Mouse (Mus musculus) midbrain, postnatal 0 days (tissue): ENCODE results near the gene Ccdc36. TPM values are rescaled to one million over a fixed set of nuclear protein-coding genes. Genes with fewer than 3 reads are reported as not detected.

Experiments used
- ATAC-seq: fragments of 200-750 bp; cut with Nextera tagmentation; 2 replicates; pipeline ENCODE4 v1.8.0; 2017; ENCODE audit warnings: moderate number of reproducible peaks, mild to moderate bottlenecking, moderate TSS enrichment, moderate library complexity; ENCODE audit not compliant: low FRiP score
- DNase-seq: peaks from one replicate; pipeline ENCODE4 v3.0.0-alpha.2; 2015; ENCODE audit warnings: low spot score
- H3K27ac ChIP-seq: fragments of 300-500 bp; sonication (generic); 2 replicates; pipeline ENCODE4 v1.5.1; 2014; ENCODE audit warnings: low read depth, mild to moderate bottlenecking, low read length, mixed read lengths
- H3K27me3 ChIP-seq: fragments of 300-500 bp; sonication (generic); 2 replicates; pipeline ENCODE4 v1.6.1; 2014; ENCODE audit warnings: low read length, control low read depth, mixed read lengths; ENCODE audit not compliant: insufficient read depth
- H3K36me3 ChIP-seq: fragments of 300-500 bp; sonication (generic); 2 replicates; pipeline ENCODE4 v1.6.1; 2014; ENCODE audit warnings: low read length, control low read depth, mixed read lengths; ENCODE audit not compliant: insufficient read depth
- H3K4me1 ChIP-seq: fragments of 300-500 bp; sonication (generic); 2 replicates; pipeline ENCODE4 v1.6.1; 2014; ENCODE audit warnings: mild to moderate bottlenecking, control low read depth, antibody characterized with exemption, low read length, mixed read lengths; ENCODE audit not compliant: insufficient read depth
- H3K4me2 ChIP-seq: fragments of 300-500 bp; sonication (generic); 2 replicates; pipeline ENCODE4 v1.6.1; 2014; ENCODE audit warnings: low read depth, mild to moderate bottlenecking, low read length, mixed read lengths; ENCODE audit not compliant: poor library complexity, severe bottlenecking
- H3K4me3 ChIP-seq: fragments of 300-500 bp; sonication (generic); 2 replicates; pipeline ENCODE4 v1.5.1; 2014; ENCODE audit warnings: low read depth, mild to moderate bottlenecking, low read length, moderate library complexity
- H3K9ac ChIP-seq: fragments of 300-500 bp; sonication (generic); replicated peaks from 2 replicates; pipeline ENCODE4 v1.6.1; 2014; ENCODE audit warnings: mild to moderate bottlenecking, low read length, moderate library complexity, mixed read lengths; ENCODE audit not compliant: poor library complexity, severe bottlenecking
- H3K9me3 ChIP-seq: fragments of 300-500 bp; sonication (generic); 2 replicates; pipeline ENCODE4 v1.6.1; 2016; ENCODE audit warnings: low read length, control low read depth
- CTCF ChIP-seq: IDR thresholded peaks from 2 replicates; pipeline ENCODE4 v1.5.1; 2016; ENCODE audit warnings: antibody characterized with exemption, mild to moderate bottlenecking
- WGBS: fragments of 180-500 bp; shearing (Covaris S2); extraction: QIAGEN DNeasy Blood & Tissue Kit; methylation state at CpG from one replicate; pipeline ENCODE4 v1.1.7; 2014; 5-methylcytosine and 5-hydroxymethylcytosine counted together
- polyA plus RNA-seq: library from polyadenylated mRNA; unstranded; fragments of >200 nt; fragmentation: Nextera tagmentation; extraction: Ambion mirVana; gene quantifications from 2 replicates; pipeline ENCODE4 v1.2.1, GENCODE M21; 2015
- total RNA-seq: library from RNA; depleted of rRNA; stranded (reverse); fragments of >200 nt; gene quantifications from 2 replicates; pipeline ENCODE4 v1.2.3, GENCODE M21; 2014

The Ccdc36 gene
- total and polyA plus RNA-seq, 2 experiments from 2014 or later: 1.9 to 2.0 TPM

DNA sequence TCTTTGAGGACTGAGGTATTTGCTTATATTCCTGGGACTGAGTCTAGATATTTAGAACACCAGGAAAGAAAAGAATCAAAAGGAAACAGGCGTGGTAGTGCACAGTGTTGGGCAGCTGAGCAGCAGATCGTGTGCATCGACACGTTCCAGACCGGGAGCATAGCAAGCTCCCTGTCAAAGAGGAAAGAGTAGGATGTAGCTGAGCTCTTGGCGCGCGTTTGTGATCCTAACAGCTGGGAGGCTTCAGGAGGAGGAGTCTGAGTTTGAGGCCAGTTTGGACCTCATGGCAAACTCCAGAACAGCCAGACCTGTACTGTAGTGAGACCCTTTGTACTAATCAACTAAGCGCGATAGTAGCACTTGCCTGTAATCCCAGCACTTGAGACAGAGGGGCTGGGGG, 33.9 kb upstream of the Ccdc36 start:
- no peak overlapping the region for H3K27ac ChIP-seq
- H3K4me3 ChIP-seq: no peak overlapping the region
- H3K36me3 ChIP-seq: peaks cover 19% of the 10 kb centered on the region
- DNase-seq (no peak), ATAC-seq (no peak)
- no peak for TF ChIP-seq CTCF
- WGBS: 85% methylated on average over 10 of the region's 10 CpGs
- H3K9ac ChIP-seq: no peak overlapping the region
- H3K4me2 ChIP-seq: no peak overlapping the region; the same call in 1 of the 2 replicates
- peaks cover 6% of the 10 kb centered on the region; the same call in 1 of the 2 replicates for H3K4me1 ChIP-seq
- no peaks in the 10 kb centered on the region for H3K9me3 ChIP-seq
- H3K27me3 ChIP-seq: no peaks in the 10 kb centered on the region

- Histone ChIP-seq H3K27ac (no peak overlapping the region), H3K4me2 (peak overlapping the region; percentile 75), H3K4me3 (peak overlapping the region; percentile 85; the same call in 1 of the 2 replicates), H3K4me1 (peaks cover 6% of the 10 kb centered on the region; the same call in 1 of the 2 replicates), H3K9me3 (no peaks in the 10 kb centered on the region), H3K27me3 (no peaks in the 10 kb centered on the region), H3K36me3 (peaks cover 19% of the 10 kb centered on the region), H3K9ac (0 out of 2 replicates have a peak overlapping the region, but pooled peaks have one; percentile 84)
- DNase-seq (no peak), ATAC-seq (no peak)
- no peak for TF ChIP-seq CTCF
- 84% methylated on average over 5 of the region's 5 CpGs for whole genome bisulfite sequencing
These were observed 33.4 kb upstream of the Ccdc36 start for GRCm38 (mm10) chr9:108461675-108462074.

GRCm38 (mm10) chr9:108461181-108461631, 32.9 kb upstream of the Ccdc36 start, which contains the start of gene Klhdc8b:
Gene Klhdc8b (minus strand): TSS chr9:108461581.
- peak within 1 kb of the TSS; percentile 75 for H3K4me2 ChIP-seq
- TF ChIP-seq CTCF: no peak
- H3K9ac ChIP-seq: peak within 1 kb of the TSS; percentile 84
- peaks cover 6% of the 10 kb centered on the region; the same call in 1 of the 2 replicates for H3K4me1 ChIP-seq
- H3K4me3 ChIP-seq: peak within 1 kb of the TSS; percentile 85
- H3K36me3 ChIP-seq: peaks cover 19% of the 10 kb centered on the region
- peak within 1 kb of the TSS; percentile 80 for H3K27ac ChIP-seq
- no peak for ATAC-seq
- DNase-seq: no peak
- WGBS: 24% methylated on average over 11 of the region's 11 CpGs
- no peaks in the 10 kb centered on the region for H3K27me3 ChIP-seq
- H3K9me3 ChIP-seq: no peaks in the 10 kb centered on the region

GRCm38 (mm10) chr9:108460319-108461178, 32.3 kb upstream of the Ccdc36 start, which contains the start of gene Ccdc71:
Gene Ccdc71 (plus strand): TSS chr9:108460527.
- TF ChIP-seq CTCF: peak; percentile 6; the same call in 1 of the 2 replicates
- ATAC-seq: peak; percentile 85
- WGBS: under 1% methylated on average over 51 of the region's 52 CpGs

GRCm38 (mm10) chr9:108459939-108460318, 31.6 kb upstream of the Ccdc36 start:
- TF ChIP-seq CTCF: no peak
- peak overlapping the region; percentile 80; the same call in 1 of the 2 replicates for H3K27ac ChIP-seq
- H3K4me3 ChIP-seq: peak overlapping the region; percentile 85
- ATAC-seq (no peak), DNase-seq (no peak)
- H3K27me3 ChIP-seq: no peaks in the 10 kb centered on the region
- peak overlapping the region; percentile 75 for H3K4me2 ChIP-seq
- 83% methylated on average over 1 of the region's 1 CpGs for WGBS
- no peak overlapping the region for H3K9ac ChIP-seq
- peaks cover 12% of the 10 kb centered on the region for H3K36me3 ChIP-seq
- no peaks in the 10 kb centered on the region for H3K9me3 ChIP-seq
- peaks cover 6% of the 10 kb centered on the region; the same call in 1 of the 2 replicates for H3K4me1 ChIP-seq

More at GRCm38 (mm10) chr9:108460319-108461178, 32.3 kb upstream of the Ccdc36 start, which contains the start of gene Ccdc71:
- peak within 1 kb of the TSS; percentile 85 for H3K4me3 ChIP-seq
- H3K9me3 ChIP-seq: no peaks in the 10 kb centered on the region
- H3K4me1 ChIP-seq: peaks cover 6% of the 10 kb centered on the region; the same call in 1 of the 2 replicates
- H3K27ac ChIP-seq: peak within 1 kb of the TSS; percentile 80
- DNase-seq: peak; percentile 90
- peaks cover 17% of the 10 kb centered on the region for H3K36me3 ChIP-seq
- H3K4me2 ChIP-seq: peak within 1 kb of the TSS; percentile 75
- H3K9ac ChIP-seq: peak within 1 kb of the TSS; percentile 84
- H3K27me3 ChIP-seq: no peaks in the 10 kb centered on the region

GRCm38 (mm10) chr9:108456953-108457352, 28.7 kb upstream of the Ccdc36 start:
- DNase-seq: no peak
- Histone ChIP-seq H3K4me1 (peaks cover 12% of the 10 kb centered on the region), H3K27ac (no peak overlapping the region), H3K36me3 (no peaks in the 10 kb centered on the region), H3K27me3 (no peaks in the 10 kb centered on the region), H3K9ac (no peak overlapping the region), H3K4me3 (no peak overlapping the region), H3K4me2 (no peak overlapping the region), H3K9me3 (no peaks in the 10 kb centered on the region)
- no peak for ATAC-seq
- 87% methylated on average over 10 of the region's 10 CpGs for WGBS
- no peak for TF ChIP-seq CTCF
